Mouse (Mus musculus) adrenal gland, postnatal 36 days (tissue): ENCODE results near the gene Kcnc4. TPM values are rescaled to one million over a fixed set of nuclear protein-coding genes. Genes with fewer than 3 reads are reported as not detected.

Experiments
- DNase-seq, 2 experiments: peaks; one replicate each; pipeline ENCODE4 v3.0.0; 2021; ENCODE audit warnings: mixed read lengths in 1 of 2
- total RNA-seq, 2 experiments: library from RNA; stranded (reverse); gene quantifications; 2 replicates each; pipeline ENCODE4 v1.2.3; 2021

The Kcnc4 gene
- total RNA-seq, 2 experiments from 2014 or later, result 5.1 to 10.5 TPM

DNA sequence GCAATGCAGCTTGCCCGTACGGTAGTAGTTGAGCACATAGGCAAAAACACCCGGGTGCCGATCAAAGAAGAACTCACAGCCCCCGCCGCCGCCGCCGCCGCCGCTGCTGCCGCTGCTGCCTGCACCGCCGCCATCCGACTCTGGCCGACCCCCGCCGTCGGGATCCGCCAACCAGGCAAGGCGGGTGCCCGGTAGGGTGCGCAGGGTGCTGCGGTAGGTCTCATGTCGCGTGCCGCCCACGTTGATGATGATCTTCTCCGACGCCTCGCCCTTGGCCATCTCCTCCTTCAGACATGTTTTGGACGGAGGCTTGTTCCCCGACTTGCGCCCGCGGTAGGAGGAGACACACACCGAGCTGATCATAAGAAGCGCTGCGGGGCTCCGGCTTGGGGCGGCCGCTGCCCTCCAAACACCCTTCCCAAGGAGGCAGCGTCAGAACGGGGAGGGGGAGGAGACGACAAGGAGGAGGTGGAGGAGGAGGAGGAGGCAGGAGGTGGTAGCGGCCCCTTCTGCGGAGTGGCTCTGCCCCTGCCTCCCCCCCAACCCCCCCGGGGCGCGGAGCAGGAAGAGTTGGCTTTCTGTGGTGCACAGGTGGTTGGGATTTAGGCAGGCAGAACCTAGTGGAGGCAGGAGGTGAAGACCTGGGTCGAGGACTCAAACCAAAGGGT is 690 bp downstream of the Kcnc4 start:
- peak; percentile 5 to 25 for DNase-seq

GRCm38 (mm10) chr3:107458104-107458503 is 1.2 kb downstream of the Kcnc4 start:
- no peak for DNase-seq

DNA sequence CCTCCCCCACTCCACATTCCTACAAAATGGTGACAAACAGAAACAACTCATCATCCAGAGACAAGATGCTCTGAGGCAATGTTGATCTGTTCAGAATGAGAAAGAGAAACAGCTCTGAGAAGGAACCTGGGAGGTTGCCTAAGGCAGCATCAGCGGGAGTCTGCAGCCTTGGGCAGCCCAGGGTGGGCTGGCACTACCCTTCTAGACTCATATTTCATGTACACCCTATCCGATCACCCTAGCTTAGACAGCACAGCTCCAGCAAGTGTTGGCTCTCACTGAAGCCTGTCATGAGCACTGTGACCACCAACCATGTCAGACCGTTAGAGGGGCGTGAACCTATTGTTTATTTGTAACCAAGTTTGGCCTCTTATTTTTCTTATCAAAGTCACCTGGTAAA is 5.1 kb downstream of the Kcnc4 start:
- no peak for DNase-seq

- DNase-seq, result peak in 1 of 2 experiments; percentile 34
Measured at GRCm38 (mm10) chr3:107446822-107447221, 12.5 kb downstream of the Kcnc4 start.

DNA sequence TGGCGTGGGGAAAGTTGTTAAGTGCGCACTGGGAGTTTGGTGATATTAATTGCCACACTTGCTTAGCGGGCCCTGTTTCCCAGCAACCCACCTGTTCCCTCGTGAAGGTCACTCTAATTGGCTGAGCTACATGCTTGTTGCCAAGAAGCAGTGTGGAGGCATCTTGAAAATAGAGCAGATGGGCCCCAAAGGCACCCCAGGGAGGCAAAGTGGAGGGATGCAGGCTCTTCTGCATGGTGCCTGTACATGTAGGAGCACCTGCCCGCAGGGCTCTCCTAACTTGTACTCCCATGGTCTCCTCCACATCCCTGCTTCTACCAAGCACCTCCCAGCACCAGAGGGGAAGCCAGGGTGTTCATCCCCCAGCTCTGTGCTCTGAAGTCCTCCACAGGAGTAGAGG is 15.5 kb downstream of the Kcnc4 start:
- DNase-seq, result no peak

DNA sequence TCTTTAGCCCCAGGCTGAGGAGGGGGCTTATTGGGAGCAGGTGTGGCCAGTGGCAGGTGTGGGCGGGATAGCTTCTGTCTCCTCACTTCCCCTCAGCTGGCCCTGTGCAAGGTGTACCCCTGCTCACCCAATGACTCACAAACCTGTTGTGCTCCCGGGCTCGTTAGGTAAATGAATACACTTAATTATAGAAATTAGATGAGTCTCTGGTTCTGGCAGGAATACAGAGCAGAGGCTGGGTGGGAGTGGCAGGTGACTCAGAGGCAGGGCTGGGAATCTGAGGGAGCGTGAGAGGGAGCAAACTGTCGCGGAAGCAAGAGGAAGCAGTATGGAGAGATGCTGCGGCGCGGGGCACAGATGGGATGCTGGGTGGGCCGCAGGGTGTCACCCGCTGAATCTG is 17.2 kb downstream of the Kcnc4 start:
- DNase-seq, result no peak

DNA sequence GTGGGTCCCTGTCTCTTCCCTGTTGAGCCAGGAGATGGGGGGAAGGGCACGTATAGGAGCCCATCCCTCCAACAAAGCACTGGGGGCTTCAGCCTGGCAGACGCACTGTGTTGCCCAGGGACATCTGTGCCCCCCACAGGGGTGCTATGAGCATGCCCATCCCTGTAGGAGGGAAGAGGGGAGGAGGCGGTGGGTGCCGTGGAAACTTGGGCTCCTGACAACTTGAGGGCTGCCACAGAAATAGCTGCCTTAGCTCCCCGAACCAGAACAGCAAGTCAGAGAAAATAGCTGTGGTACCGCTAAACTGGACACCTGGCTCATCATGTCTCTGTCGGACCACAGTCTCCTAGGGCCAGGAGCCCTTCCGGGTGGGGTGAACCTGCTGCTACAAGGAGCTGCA is 18.0 kb downstream of the Kcnc4 start:
- no peak for DNase-seq

DNA sequence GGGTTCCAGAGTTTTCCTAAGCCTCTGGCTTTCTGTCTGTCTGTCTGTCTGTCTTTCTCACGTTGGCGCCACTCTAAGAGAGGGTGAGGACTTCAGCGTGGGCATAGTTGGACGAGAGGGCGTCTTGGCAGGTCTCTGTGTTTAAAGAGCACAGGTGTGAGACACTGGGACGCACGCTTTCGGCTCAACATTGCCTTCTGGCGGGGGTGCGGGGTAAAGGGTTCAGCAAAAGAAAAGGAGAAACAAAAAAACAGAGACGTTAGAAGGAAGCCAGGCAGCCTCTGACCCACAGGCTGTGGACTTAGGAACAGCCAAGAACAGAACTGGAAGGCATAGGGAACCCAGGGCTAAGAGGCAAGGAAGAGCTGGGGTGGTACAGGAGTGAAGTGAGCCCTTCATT is 20.1 kb downstream of the Kcnc4 start:
- DNase-seq, result no peak

DNA sequence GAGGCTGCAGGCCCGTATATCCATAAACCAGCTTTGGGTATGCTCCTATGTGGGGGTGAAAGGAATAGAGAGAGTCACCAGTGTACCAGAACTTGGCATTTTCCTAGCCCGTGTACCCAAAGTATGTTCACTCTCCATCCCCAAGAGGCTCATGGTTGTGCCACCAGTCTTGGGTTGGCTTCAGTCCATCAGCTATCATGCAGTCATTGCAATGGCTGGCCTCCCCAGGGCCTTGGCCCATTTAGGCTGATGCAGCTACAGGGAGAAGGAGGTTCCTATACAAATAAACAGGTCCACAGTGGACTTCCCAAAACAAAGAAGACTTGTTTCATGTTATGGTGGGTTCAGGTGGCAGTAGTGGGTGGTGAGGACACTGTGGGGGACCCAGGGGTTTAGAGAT is 21.7 kb downstream of the Kcnc4 start:
- peak; percentile 59 to 71 for DNase-seq

DNA sequence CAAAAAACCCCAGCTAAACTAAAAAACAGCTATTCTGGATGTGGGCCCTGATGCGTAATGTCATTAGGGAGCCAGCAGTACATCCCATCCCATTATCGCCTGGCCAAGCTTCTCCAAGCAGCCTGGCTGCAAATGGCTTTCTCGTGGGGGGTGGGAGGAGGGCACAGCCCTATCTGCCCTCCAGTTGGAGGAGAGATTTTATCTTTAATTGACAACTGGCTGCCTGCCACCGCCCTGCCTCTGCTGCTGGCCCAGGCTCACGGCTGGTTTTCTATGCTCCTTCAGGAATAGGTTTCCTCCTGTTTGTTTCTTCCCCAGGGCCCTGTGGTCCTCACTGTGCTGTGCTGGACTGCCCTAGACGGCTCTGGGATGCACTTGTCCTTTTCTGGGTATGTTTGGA is 22.9 kb downstream of the Kcnc4 start:
- DNase-seq, result no peak

DNA sequence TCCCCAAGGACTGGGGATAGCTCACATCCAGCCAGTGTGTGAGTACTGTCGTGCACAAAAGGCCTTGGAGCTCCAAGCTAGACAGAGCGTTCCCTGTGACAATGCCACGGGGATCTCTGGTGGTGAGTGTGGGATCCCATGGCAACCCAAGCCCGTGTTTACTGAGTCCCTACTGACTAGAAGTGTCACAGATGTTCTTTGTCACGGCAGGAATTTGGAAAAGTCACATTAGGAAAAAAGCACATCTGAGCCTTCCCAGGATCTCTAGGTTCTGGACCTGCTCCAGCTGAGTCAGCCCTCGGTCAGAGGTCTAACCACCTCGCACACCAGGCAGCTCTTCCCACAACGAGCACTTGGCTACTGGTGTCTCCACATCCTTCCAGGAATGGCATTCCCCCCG is 25.7 kb downstream of the Kcnc4 start:
- DNase-seq, result peak; percentile 64 to 67

DNA sequence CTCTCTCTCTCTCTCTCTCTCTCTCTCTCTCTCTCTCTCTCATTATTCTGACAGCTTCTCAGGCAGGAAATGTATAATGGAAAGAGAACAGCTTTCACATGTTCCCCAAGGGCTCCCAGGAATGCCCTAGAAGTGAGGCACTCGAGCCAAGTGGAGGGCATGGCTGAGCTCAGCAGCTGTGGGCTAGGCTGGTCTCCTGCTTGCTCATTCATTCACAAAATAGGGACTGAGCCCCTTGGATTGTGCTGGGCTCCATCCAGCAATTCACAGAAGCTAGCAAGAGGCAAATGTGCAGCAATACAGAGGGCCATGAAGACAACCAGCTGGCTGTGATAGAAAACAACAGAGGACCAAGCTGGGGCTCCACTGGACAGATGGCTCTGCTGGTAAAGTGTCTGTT is 28.1 kb downstream of the Kcnc4 start:
- DNase-seq, result no peak

DNA sequence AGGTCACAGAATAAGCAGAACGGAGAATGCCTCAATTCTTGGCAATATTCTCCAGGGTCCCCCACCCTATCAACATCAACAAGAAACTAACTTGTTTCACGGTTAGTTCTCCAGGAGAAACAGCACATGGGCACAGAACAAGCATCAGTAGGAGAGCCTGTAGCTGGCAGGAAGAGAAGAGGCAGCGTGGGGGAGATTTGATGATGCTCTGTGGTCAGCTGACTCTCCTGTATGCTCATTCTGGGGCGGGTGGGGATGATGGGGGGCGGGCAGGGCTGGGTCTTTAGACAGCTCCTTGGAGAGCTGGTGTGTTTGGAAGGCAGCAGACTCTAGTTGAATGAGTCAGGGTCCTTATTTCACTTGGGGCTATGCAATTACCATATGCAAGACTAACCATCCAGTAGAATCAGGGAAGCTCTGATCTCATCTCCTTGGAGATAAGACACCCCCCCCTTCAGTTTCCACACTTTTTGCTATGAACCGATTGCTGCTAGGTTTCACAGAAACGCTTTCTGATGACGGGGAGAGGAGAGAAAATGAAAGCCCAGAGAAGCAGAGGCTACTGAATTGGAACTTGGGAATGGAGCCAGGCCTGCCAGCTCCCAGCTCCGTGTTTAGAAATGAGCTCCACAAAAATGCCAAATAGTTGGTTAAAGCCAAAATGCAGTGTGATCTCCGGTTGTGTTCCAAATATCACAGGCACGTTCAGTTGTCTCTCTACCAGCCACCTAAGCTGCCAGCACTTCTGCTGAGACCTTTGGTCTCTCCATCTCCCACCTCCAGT is 34.9 kb downstream of the Kcnc4 start:
- DNase-seq, result no peak

- DNase-seq, result no peak
Measured at GRCm38 (mm10) chr3:107420156-107420555, 39.2 kb downstream of the Kcnc4 start.

GRCm38 (mm10) chr3:107417287-107417644 is 42.1 kb downstream of the Kcnc4 start:
- DNase-seq, result no peak

GRCm38 (mm10) chr3:107416541-107417286 is 42.6 kb downstream of the Kcnc4 start:
- DNase-seq, result no peak

- DNase-seq, result no peak
Measured at GRCm38 (mm10) chr3:107413093-107413492, 46.3 kb downstream of the Kcnc4 start.

DNA sequence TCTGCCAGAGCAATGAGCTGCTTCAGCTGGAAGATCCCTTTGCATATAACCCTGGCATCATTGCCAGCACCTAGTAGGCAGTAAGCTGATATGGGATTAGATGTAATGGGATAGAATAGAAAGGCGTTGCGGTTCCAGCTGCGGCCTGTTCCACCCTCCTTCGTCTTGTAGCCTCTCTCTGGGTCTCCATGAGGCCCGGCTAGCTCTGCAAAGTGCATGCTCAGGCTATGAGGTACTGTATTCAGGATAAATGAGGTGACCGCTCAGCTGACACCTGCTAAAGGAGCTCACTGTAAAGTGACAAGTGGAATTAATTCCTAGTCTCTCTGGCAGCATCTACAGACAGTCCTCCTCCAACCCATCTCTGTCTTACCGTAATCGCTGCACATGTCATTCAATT is 46.8 kb downstream of the Kcnc4 start:
- no peak for DNase-seq

- no peak for DNase-seq
Measured at GRCm38 (mm10) chr3:107411669-107412068, 47.7 kb downstream of the Kcnc4 start.

GRCm38 (mm10) chr3:107401401-107401800 is 58.0 kb downstream of the Kcnc4 start:
- DNase-seq, result no peak

DNA sequence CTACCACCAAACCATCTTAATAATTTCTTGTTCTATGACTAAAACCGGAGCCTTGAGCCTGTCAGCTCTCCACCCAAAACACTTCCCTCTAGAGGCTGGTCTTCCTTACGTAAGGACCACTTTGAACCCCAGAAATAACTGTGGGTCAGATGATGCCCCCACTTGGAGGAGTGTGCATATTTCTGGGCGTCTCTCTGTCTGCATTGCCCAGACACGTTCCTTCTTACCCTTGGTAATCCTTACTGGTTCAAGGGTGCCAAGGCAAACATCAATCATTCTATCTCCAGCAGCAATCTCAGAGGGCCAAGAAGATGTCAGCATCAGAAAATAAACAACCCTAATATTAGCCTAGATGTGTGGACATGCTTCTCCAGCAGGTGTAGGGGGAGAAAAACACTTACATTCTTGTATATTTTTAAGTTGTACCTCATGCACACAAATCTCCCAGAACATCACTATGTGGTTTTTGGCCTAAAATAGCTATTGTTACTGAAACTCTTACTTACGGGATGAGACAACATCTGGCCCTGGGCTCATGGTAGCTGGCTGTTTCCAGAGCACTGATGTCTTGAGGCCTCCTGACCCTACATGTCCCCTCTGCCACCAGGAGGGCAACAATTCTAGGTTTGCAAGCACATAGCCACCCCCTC is 59.2 kb downstream of the Kcnc4 start:
- no peak for DNase-seq

DNA sequence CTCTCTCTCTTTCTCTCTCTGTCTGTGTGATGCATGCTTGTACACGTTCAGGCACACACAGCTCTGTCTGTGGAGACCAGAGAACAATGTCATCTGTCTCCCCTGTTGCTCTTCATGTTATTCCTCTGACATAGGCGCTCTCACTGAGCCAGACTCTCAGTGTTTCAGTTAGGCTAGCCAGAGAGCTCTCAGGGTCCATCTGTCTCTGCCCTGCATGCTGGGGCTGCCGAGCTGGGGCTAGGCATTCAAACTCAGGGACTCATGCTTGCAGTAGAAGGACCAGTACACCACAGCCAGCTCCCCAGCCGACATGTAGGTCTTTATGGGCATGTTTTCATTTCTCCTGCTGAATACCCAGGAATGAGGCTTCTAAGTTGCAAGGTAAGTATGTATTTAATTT is 68.2 kb downstream of the Kcnc4 start:
- DNase-seq, result no peak
